Mouse (Mus musculus) heart, postnatal 36 days (tissue): ENCODE results near the gene Gjc1. TPM values are rescaled to one million over a fixed set of nuclear protein-coding genes. Genes with fewer than 3 reads are reported as not detected.

Experiments
- DNase-seq, 2 experiments: peaks; one replicate each; pipeline ENCODE4 v3.0.0; 2021 to 2022
- intact Hi-C: fragments of 180-260 bp; cut with DNase I; formaldehyde crosslinking; loops from one replicate; pipeline ENCODE4 v1.15.1; 2025
- total RNA-seq, 2 experiments: library from RNA; stranded (reverse); gene quantifications; 2 replicates each; pipeline ENCODE4 v1.2.3; 2021

Gene Gjc1
- total RNA-seq, 2 experiments from 2014 or later: 23.6 to 33.0 TPM

DNA sequence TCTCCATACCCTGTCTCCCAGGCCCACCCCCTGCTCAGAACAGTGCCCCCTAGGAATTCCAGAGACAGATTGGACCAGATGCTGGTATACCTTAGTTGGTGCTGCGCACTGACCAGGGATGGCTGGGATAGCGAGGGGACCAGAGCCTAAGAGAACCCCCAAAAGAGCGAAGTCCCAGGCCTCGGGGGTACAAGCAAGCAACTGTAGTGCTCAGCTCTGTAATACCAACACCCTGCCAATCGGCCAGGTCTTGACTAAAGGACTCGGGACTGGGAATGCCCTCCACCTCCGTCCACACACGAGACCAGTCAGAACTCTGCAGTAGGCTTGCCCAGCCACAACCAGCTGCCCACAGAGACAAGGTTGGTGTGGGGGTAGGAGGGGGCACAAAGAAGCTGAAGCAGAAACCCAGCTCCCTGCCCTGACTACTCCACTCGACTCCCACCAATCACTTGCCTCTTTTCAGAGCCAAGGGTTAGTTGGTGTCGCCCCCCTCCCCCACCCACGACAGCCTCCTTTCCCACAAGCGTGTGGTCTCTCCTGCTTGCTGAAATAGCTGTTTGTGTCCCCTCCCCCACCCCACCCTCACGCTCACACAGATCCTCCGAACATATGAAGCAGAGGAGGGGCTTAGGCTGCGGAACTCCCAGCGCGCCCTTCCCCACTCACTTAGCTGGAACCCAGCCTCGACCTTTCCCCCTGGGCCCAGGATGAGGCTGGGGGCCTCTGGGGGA, 65.7 kb downstream of the Gjc1 start:
- DNase-seq: no peak
- intact Hi-C loops: no loop called here

DNA sequence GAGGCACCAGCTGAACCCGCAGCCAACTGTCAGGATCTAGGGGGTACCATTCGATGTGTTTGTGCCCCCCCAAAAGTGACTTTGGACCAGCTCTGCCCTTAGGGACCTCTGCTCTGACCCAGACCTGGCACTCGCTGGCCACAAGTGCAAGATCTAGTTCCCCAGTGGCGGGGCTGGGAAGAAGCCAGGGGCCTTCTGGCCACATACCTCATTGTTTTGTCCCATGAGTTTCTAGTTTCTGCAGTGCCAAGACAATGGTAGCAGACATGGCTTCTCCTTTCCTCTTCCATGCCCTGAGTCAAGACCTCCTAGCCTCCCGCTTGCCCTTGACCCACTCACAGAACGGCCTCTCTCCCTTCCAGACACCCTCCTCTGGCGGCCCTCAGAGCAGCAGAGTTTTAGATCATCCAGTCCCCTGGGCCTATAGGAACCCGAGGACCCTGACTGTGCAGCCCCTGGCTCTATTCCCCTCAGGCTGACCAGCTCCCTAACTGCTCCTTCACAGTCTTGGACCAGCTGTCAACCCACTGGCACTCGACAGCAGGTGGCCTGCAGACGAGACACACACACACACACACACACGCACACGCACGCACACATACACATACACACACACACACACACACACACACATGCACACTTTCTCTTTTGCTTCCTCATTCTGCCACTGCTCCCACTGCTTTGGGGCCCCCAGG, 66.5 kb downstream of the Gjc1 start:
- intact Hi-C loops: no loop called here
- DNase-seq: no peak

- intact Hi-C loops: no loop called here
- no peak for DNase-seq
Observed at GRCm38 (mm10) chr11:102749712-102750111, 69.8 kb downstream of the Gjc1 start.

Other genes starting within 250 kb of the Gjc1 start
- 1 to 10 TPM; 1.4 to 1.5 TPM for gene Gm11627, start 240.2 kb downstream of the Gjc1 start, total RNA-seq
- gene Fzd2, start 215.3 kb downstream of the Gjc1 start, total RNA-seq: 1 to 10 TPM; 3.1 to 5.4 TPM
- not detected for gene Meioc, start 156.0 kb downstream of the Gjc1 start, total RNA-seq
- gene Ccdc43, start 121.9 kb downstream of the Gjc1 start, total RNA-seq: 10 to 100 TPM; 19.6 to 24.9 TPM
- 1 to 10 TPM; 4.1 to 6.2 TPM for gene Adam11, start 58.3 kb downstream of the Gjc1 start, total RNA-seq
- gene Higd1b, start 16.1 kb upstream of the Gjc1 start, total RNA-seq: 10 to 100 TPM; 12.7 to 17.0 TPM
- 10 to 100 TPM; 32.7 to 37.9 TPM for gene Eftud2, start 61.3 kb upstream of the Gjc1 start, total RNA-seq
- gene Ccdc103, start 61.5 kb upstream of the Gjc1 start, total RNA-seq: not detected
- gene Fam187a, start 65.5 kb upstream of the Gjc1 start, total RNA-seq: not detected
- gene Gfap, start 81.2 kb upstream of the Gjc1 start, total RNA-seq: under 1 TPM; 0.19 to 0.31 TPM
- under 1 TPM; 0.42 to 0.79 TPM for gene Kif18b, start 105.4 kb upstream of the Gjc1 start, total RNA-seq
- gene C1ql1, start 127.0 kb upstream of the Gjc1 start, total RNA-seq: not detected
- 10 to 100 TPM; 65.2 to 68.7 TPM for gene Nmt1, start 208.5 kb upstream of the Gjc1 start, total RNA-seq
- gene Dcakd, start 208.6 kb upstream of the Gjc1 start, total RNA-seq: 10 to 100 TPM; 70.4 to 81.3 TPM